Mouse (Mus musculus) heart, adult 2 months (tissue): ENCODE measurements around the gene Cx3cl1. TPM values are rescaled to one million over a fixed set of nuclear protein-coding genes. Genes with fewer than 3 reads are reported as not detected.

Experiments used
- DNase-seq, 2 experiments: peaks; one replicate each; pipeline ENCODE4 v3.0.0; 2021
- H3K27ac ChIP-seq: fragments of 200-600 bp; 2 replicates; pipeline ENCODE4 v1.8.1; 2022
- H3K27me3 ChIP-seq: fragments of 200-500 bp; 2 replicates; pipeline ENCODE4 v1.6.1; 2012; ENCODE audit warnings: mild to moderate bottlenecking, low read length, inconsistent platforms, mixed read lengths; ENCODE audit not compliant: control insufficient read depth, insufficient read depth
- H3K36me3 ChIP-seq: fragments of 200-500 bp; 2 replicates; pipeline ENCODE4 v1.6.1; 2012; ENCODE audit warnings: low read length, inconsistent platforms; ENCODE audit not compliant: control insufficient read depth, insufficient read depth
- H3K4me1 ChIP-seq: fragments of 200-500 bp; 2 replicates; pipeline ENCODE4 v1.6.1; 2011; ENCODE audit warnings: low read length; ENCODE audit not compliant: control insufficient read depth, insufficient read depth
- H3K4me3 ChIP-seq: fragments of 200-600 bp; 2 replicates; pipeline ENCODE4 v1.8.1; 2022
- H3K79me2 ChIP-seq: fragments of 200-500 bp; replicated peaks from 2 replicates; pipeline ENCODE4 v1.6.1; 2012; ENCODE audit warnings: mild to moderate bottlenecking, inconsistent platforms, low read length, moderate library complexity, mixed read lengths; ENCODE audit not compliant: control insufficient read depth, insufficient read depth
- H3K9ac ChIP-seq: fragments of 200-500 bp; 2 replicates; pipeline ENCODE4 v1.6.1; 2012; ENCODE audit warnings: low read depth, mild to moderate bottlenecking, control low read depth, inconsistent platforms, low read length, mixed read lengths
- CTCF ChIP-seq: fragments of 200-600 bp; IDR thresholded peaks from 2 replicates; pipeline ENCODE4 v1.8.1; 2022; ENCODE audit warnings: antibody characterized with exemption, mild to moderate bottlenecking, moderate library complexity
- EP300 ChIP-seq: fragments of 200-500 bp; IDR thresholded peaks from 2 replicates; pipeline ENCODE4 v1.6.1; 2011; ENCODE audit warnings: low read depth, low read length, control low read depth; ENCODE audit not compliant: insufficient read depth
- POLR2A ChIP-seq: fragments of 200-500 bp; IDR thresholded peaks from 2 replicates; pipeline ENCODE4 v1.6.1; 2011; ENCODE audit warnings: mild to moderate bottlenecking, low read depth, low read length, control low read depth; ENCODE audit not compliant: insufficient read depth
- WGBS: fragments of 180-500 bp; shearing (Covaris S2); methylation state at CpG from one replicate; pipeline ENCODE4 v1.1.7; 2018; 5-methylcytosine and 5-hydroxymethylcytosine counted together
- intact Hi-C: fragments of 180-260 bp; cut with DNase I; formaldehyde crosslinking; loops from one replicate; pipeline ENCODE4 v1.15.1; 2025
- polyA plus RNA-seq: library from polyadenylated mRNA; depleted of rRNA; stranded (reverse); fragments of >200 nt; gene quantifications from 2 replicates; pipeline ENCODE4 v1.2.3, GENCODE M21; 2012
- total RNA-seq, 2 experiments: library from RNA; stranded (reverse); gene quantifications; 2 replicates each; pipeline ENCODE4 v1.2.3; 2021

The Cx3cl1 gene
- total and polyA plus RNA-seq, 3 experiments, result 5.1 to 12.0 (median 5.4) TPM

DNA sequence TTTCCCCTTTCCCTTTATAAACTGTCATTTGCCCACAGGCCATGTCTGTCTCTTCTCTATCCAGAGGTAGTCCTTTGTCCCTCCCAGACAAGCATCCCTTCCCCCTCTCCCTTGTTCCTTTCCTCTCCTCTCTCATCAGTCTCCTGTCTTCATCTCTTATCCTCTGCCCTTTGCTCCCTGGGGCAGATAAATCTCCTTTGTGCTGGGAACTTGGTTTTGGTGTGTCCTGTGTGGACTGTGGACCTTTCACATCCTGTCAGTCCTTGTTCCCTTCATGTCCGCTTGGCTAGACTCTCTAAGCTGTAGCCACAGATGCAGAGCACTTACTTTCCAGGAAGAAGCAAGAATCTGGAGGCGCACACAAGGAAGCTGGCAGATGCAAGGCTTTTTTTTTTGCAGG is 17.3 kb upstream of the Cx3cl1 start:
- DNase-seq, result no peak
- no peak overlapping the region for H3K27ac ChIP-seq
- H3K9ac ChIP-seq, result no peak overlapping the region
- no peaks in the 10 kb centered on the region for H3K36me3 ChIP-seq
- TF ChIP-seq CTCF (no peak), POLR2A (no peak), EP300 (no peak)
- H3K4me1 ChIP-seq, result no peaks in the 10 kb centered on the region
- intact Hi-C loops, result no loop called here
- no peaks in the 10 kb centered on the region for H3K27me3 ChIP-seq
- H3K4me3 ChIP-seq, result no peak overlapping the region
- 53% methylated on average over 2 of the region's 2 CpGs for WGBS
- no peaks in the 10 kb centered on the region for H3K79me2 ChIP-seq

- no peak for TF ChIP-seq EP300
- no peak for TF ChIP-seq POLR2A
- no peak for TF ChIP-seq CTCF
- DNase-seq, result no peak
Measured at GRCm38 (mm10) chr8:94767035-94767434, 4.8 kb upstream of the Cx3cl1 start.

DNA sequence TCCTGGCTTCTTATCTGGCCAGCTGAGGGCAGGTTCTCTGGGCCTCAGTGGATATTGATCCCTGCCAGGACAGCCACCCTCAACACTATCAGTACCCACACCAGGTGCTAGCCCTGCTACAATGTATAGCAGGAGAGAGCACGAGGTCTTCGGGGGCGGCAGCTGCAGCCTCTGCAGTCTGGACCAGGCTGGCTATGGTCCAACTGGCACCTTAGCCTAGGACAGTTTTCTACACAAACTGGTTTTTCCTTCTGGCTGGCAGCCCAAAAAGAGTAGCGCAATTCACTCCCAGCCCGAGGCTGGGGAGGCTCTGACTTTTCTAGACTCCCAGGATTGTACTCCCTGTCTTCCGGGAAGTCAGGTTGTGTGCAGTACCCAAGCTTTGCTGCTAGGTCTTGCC is 864 bp upstream of the Cx3cl1 start:
- H3K27me3 ChIP-seq, result no peaks in the 10 kb centered on the region
- no peak overlapping the region for H3K4me3 ChIP-seq
- WGBS, result 32% methylated on average over 6 of the region's 6 CpGs
- no peaks in the 10 kb centered on the region for H3K79me2 ChIP-seq
- H3K27ac ChIP-seq, result no peak overlapping the region
- intact Hi-C loops, result loop anchor here (5.0 kb wide), 1 partner anchor 64 kb away; no protein-coding TSS in a partner anchor
- no peak for TF ChIP-seq POLR2A
- no peak for TF ChIP-seq EP300
- no peak for TF ChIP-seq CTCF
- H3K4me1 ChIP-seq, result no peaks in the 10 kb centered on the region; the same call in 1 of the 2 replicates
- H3K9ac ChIP-seq, result no peak overlapping the region
- H3K36me3 ChIP-seq, result no peaks in the 10 kb centered on the region
- no peak for DNase-seq

More at GRCm38 (mm10) chr8:94767035-94767434, 4.8 kb upstream of the Cx3cl1 start:
- Histone ChIP-seq H3K4me3 (no peak overlapping the region), H3K27me3 (no peaks in the 10 kb centered on the region), H3K27ac (no peak overlapping the region), H3K9ac (no peak overlapping the region), H3K36me3 (no peaks in the 10 kb centered on the region), H3K79me2 (no peaks in the 10 kb centered on the region), H3K4me1 (no peaks in the 10 kb centered on the region; the same call in 1 of the 2 replicates)
- 36% methylated on average over 9 of the region's 9 CpGs for WGBS
- intact Hi-C loops, result no loop called here

DNA sequence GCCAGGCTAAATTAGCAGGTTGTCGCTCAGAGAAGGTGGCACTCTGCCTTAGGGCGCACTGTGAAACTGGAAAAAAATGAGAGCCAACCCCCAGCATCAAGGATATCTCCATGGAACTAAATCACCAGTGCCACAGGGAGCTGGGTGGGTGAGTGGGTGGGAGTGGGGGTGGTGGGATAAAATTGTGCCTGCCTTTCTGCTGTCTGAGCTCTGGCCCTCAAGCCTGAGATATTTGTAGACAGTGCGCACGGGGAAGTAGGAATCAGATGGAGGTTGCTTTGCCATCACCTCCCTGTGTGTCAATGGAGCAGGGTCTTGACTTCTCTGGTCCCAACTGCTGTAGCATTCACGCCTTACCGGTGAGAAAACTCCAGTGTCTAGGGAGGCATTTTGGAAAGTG is 1.2 kb downstream of the Cx3cl1 start:
- no peak for DNase-seq
- no peaks in the 10 kb centered on the region for H3K79me2 ChIP-seq
- no peak for TF ChIP-seq CTCF
- TF ChIP-seq EP300, result no peak
- TF ChIP-seq POLR2A, result no peak
- H3K4me3 ChIP-seq, result no peak overlapping the region
- no peak overlapping the region for H3K9ac ChIP-seq
- 87% methylated on average over 6 of the region's 6 CpGs for WGBS
- intact Hi-C loops, result loop anchor here (5.0 kb wide), 1 partner anchor 66 kb away; no protein-coding TSS in a partner anchor
- peaks cover 3% of the 10 kb centered on the region for H3K4me1 ChIP-seq
- no peaks in the 10 kb centered on the region for H3K27me3 ChIP-seq
- H3K27ac ChIP-seq, result no peak overlapping the region
- no peaks in the 10 kb centered on the region for H3K36me3 ChIP-seq

GRCm38 (mm10) chr8:94773700-94774171 is 1.9 kb downstream of the Cx3cl1 start:
- intact Hi-C loops, result loop anchor here (5.0 kb wide), 1 partner anchor 66 kb away; no protein-coding TSS in a partner anchor
- H3K27ac ChIP-seq, result no peak overlapping the region
- no peaks in the 10 kb centered on the region for H3K36me3 ChIP-seq
- TF ChIP-seq POLR2A (no peak), EP300 (no peak), CTCF (no peak)
- 81% methylated on average over 12 of the region's 12 CpGs for whole genome bisulfite sequencing
- H3K9ac ChIP-seq, result no peak overlapping the region
- H3K79me2 ChIP-seq, result no peaks in the 10 kb centered on the region
- peaks cover 9% of the 10 kb centered on the region for H3K4me1 ChIP-seq
- no peak overlapping the region for H3K4me3 ChIP-seq
- no peak for DNase-seq
- H3K27me3 ChIP-seq, result no peaks in the 10 kb centered on the region

- Histone ChIP-seq H3K36me3 (no peaks in the 10 kb centered on the region), H3K79me2 (no peaks in the 10 kb centered on the region), H3K27me3 (no peaks in the 10 kb centered on the region), H3K9ac (no peak overlapping the region), H3K4me3 (no peak overlapping the region), H3K4me1 (peaks cover 13% of the 10 kb centered on the region), H3K27ac (no peak overlapping the region)
- WGBS, result 83% methylated on average over 1 of the region's 1 CpGs
- TF ChIP-seq POLR2A (no peak), EP300 (no peak), CTCF (no peak)
- intact Hi-C loops, result loop anchor here (5.0 kb wide), 1 partner anchor 67 kb away; no protein-coding TSS in a partner anchor
- no peak for DNase-seq
Measured at GRCm38 (mm10) chr8:94774601-94775000, 2.8 kb downstream of the Cx3cl1 start.
